Mouse (Mus musculus): ENCODE measurements at regions not wholly inside any gene's neighbourhood (a gene's known extent, or its start where the extent isn't known, plus 50 kb on each side); places are given as distances from the start of the nearest gene placed in this dataset.
"Not testable (repeated sequence)": the region's sequence is repeated elsewhere in the genome, so short reads cannot be mapped to it uniquely, and the experiment has no call there.

- TF ChIP-seq TBP (IDR thresholded peaks at IDR 0.05; ENCODE audit: low read depth, low read length) = no peak
- TF ChIP-seq SIN3A (IDR thresholded peaks at IDR 0.05; ENCODE audit: low read length) = no peak
These were observed 63.4 kb upstream of the Lipo1 start (continued) for GRCm38 (mm10) chr19:33850611-33851010.

- H3K27me3 ChIP-seq (ENCODE audit: control insufficient read depth in 1 of 2, insufficient read depth in 2 of 2, low read length in 2 of 2); DNase-seq (ENCODE audit: low read depth, low spot score); H3K4me3 ChIP-seq (ENCODE audit: control insufficient read depth in 1 of 2, insufficient read depth in 1 of 2, low read depth in 2 of 2, low read length in 2 of 2); H3K9ac ChIP-seq (ENCODE audit: control insufficient read depth, low read depth, low read length, poor library complexity, severe bottlenecking); H3K9me3 ChIP-seq (replicated peaks; ENCODE audit: insufficient read depth, low read length); H3K36me3 ChIP-seq (ENCODE audit: control insufficient read depth in 1 of 2, insufficient read depth in 2 of 2, low read length in 2 of 2); H3K27ac ChIP-seq (ENCODE audit: control insufficient read depth, low read depth, low read length); H3K79me2 ChIP-seq (ENCODE audit: control insufficient read depth, insufficient read depth, low read length, poor library complexity); H3K4me1 ChIP-seq (ENCODE audit: control insufficient read depth in 1 of 2, insufficient read depth in 2 of 2, low read length in 2 of 2): not testable (repeated sequence)
These were observed 62.9 kb upstream of the Lipo1 start for GRCm38 (mm10) chr19:33850136-33850535.

GRCm38 (mm10) chr19:33849291-33850044, 62.2 kb upstream of the Lipo1 start:
- not testable (repeated sequence) for H3K27me3 ChIP-seq (ENCODE audit: control insufficient read depth in 1 of 2, insufficient read depth in 2 of 2, low read length in 2 of 2); H3K79me2 ChIP-seq (ENCODE audit: control insufficient read depth, insufficient read depth, low read length, poor library complexity); H3K9me3 ChIP-seq (replicated peaks; ENCODE audit: insufficient read depth, low read length); H3K4me1 ChIP-seq (ENCODE audit: control insufficient read depth in 1 of 2, insufficient read depth in 2 of 2, low read length in 2 of 2); H3K4me3 ChIP-seq (ENCODE audit: control insufficient read depth in 1 of 2, insufficient read depth in 1 of 2, low read depth in 2 of 2, low read length in 2 of 2); H3K9ac ChIP-seq (ENCODE audit: control insufficient read depth, low read depth, low read length, poor library complexity, severe bottlenecking); DNase-seq (ENCODE audit: low read depth, low spot score); H3K36me3 ChIP-seq (ENCODE audit: control insufficient read depth in 1 of 2, insufficient read depth in 2 of 2, low read length in 2 of 2); H3K27ac ChIP-seq (ENCODE audit: control insufficient read depth, low read depth, low read length)
